Mouse (Mus musculus): ENCODE data around the gene Hist1h3h. TPM values are rescaled to one million over a fixed set of nuclear protein-coding genes. Genes with fewer than 3 reads are reported as not detected.
"Not testable (repeated sequence)": the region's sequence is repeated elsewhere in the genome, so short reads cannot be mapped to it uniquely, and the experiment has no call there.

Hist1h3h gene
- polyA plus RNA-seq (2014; fragmentation: Nextera tagmentation; extraction: Ambion mirVana), result 7.7 and 18.4 TPM in 2 replicates

DNA sequence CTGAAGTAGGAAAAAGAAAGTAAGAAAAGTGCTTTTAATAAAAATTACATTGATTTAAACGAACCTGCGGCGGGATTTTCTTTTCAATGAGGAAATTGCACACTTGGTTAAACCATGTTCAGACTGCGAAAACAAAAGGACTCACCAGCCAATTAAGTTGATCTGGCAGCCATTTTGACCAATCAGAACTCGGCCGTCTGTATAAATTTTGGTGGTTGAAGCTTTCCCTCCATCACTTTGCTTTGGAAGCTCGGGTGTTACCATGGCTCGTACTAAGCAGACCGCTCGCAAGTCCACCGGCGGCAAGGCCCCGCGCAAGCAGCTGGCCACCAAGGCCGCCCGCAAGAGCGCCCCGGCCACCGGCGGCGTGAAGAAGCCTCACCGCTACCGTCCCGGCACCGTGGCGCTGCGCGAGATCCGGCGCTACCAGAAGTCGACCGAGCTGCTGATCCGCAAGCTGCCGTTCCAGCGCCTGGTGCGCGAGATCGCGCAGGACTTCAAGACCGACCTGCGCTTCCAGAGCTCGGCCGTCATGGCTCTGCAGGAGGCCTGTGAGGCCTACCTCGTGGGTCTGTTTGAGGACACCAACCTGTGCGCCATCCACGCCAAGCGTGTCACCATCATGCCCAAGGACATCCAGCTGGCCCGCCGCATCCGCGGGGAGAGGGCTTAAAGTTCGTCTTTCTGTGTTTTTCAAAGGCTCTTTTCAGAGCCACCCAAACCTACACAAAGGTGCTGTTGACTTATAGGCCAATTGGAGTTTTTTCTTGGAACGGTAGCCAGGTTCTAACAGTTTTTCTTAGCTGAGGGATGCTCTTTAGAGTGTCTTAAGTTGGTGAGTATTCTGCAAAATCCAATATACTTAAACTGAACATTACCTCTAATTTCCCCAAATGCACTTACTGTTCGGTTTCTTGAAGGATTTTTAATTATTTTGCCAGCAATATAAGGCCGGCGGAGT, at the start of gene Hist1h3h:
Gene Hist1h3h (plus strand): TSS at position 263 of the 961 bp plus-strand sequence.
- H3K27me3 ChIP-seq (replicated peaks; ENCODE audit: control insufficient read depth, insufficient read depth, low read length); H3K36me3 ChIP-seq (ENCODE audit: control insufficient read depth, insufficient read depth, low read length); H3K9me3 ChIP-seq (ENCODE audit: control insufficient read depth, low read length): not testable (repeated sequence)
- Histone ChIP-seq H3K27ac (ENCODE audit: low read depth) (peak within 1 kb of the TSS; percentile 98), H3K4me1 (replicated peaks; ENCODE audit: control insufficient read depth, insufficient read depth, low read length) (peaks cover 27% of the 10 kb centered on the region), H3K9ac (ENCODE audit: low read length) (peak within 1 kb of the TSS; percentile 91), H3K4me2 (ENCODE audit: low read length) (peak within 1 kb of the TSS; percentile 82), H3K4me3 (ENCODE audit: low read depth, low read length) (peak within 1 kb of the TSS; percentile 50)
- WGBS, result 1% methylated on average over 28 of the region's 56 CpGs
- ATAC-seq (replicated peaks; ENCODE audit: low FRiP score, low TSS enrichment, low read depth), result peak; percentile 38
- DNase-seq (ENCODE audit: low spot score), result peak; percentile 94

DNA sequence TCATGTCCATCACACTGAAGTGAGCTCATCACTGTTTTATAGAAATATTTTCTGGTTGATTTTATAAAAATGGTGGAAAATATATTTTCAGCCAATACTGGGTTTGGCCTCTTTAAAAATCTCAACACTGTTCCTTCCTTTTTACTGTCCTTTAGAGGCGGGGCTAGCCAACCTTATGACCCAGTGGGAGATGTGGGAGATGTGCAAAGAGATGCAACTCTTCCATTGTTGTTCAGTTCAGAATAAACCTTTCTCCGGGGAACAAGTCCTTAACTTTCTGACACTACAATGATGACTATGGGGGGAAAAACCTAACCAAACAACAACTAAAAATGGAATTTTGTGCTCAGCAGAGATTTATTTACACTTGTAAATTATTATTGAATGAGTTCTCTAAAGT, 40.2 kb upstream of the Hist1h3h start, which contains the start of gene Olfr1360:
Gene Olfr1360 (minus strand): TSS at position 101 of the 400 bp plus-strand sequence.
- ATAC-seq (replicated peaks; ENCODE audit: low FRiP score, low TSS enrichment, low read depth), result no peak
- no peaks in the 10 kb centered on the region for H3K4me1 ChIP-seq (replicated peaks; ENCODE audit: control insufficient read depth, insufficient read depth, low read length)
- no peaks in the 10 kb centered on the region for H3K36me3 ChIP-seq (ENCODE audit: control insufficient read depth, insufficient read depth, low read length)

GRCm38 (mm10) chr13:21697811-21698210, 19.6 kb upstream of the Hist1h3h start, which contains the start of gene Olfr1359:
Gene Olfr1359 (plus strand): TSS chr13:21698111.
- Histone ChIP-seq H3K27me3 (replicated peaks; ENCODE audit: control insufficient read depth, insufficient read depth, low read length) (no peaks in the 10 kb centered on the region), H3K27ac (ENCODE audit: low read depth) (no peak within 1 kb of the TSS), H3K36me3 (ENCODE audit: control insufficient read depth, insufficient read depth, low read length) (no peaks in the 10 kb centered on the region), H3K4me1 (replicated peaks; ENCODE audit: control insufficient read depth, insufficient read depth, low read length) (no peaks in the 10 kb centered on the region), H3K4me3 (ENCODE audit: low read depth, low read length) (no peak within 1 kb of the TSS), H3K9me3 (ENCODE audit: control insufficient read depth, low read length) (no peaks in the 10 kb centered on the region), H3K9ac (ENCODE audit: low read length) (no peak within 1 kb of the TSS), H3K4me2 (ENCODE audit: low read length) (no peak within 1 kb of the TSS)
- no peak for ATAC-seq (replicated peaks; ENCODE audit: low FRiP score, low TSS enrichment, low read depth)
- no peak for DNase-seq (ENCODE audit: low spot score)

More for the DNA sequence above, 40.2 kb upstream of the Hist1h3h start, which contains the start of gene Olfr1360:
- Histone ChIP-seq H3K9ac (ENCODE audit: low read length) (no peak within 1 kb of the TSS), H3K4me2 (ENCODE audit: low read length) (no peak within 1 kb of the TSS), H3K27ac (ENCODE audit: low read depth) (no peak within 1 kb of the TSS), H3K4me3 (ENCODE audit: low read depth, low read length) (no peak within 1 kb of the TSS), H3K9me3 (ENCODE audit: control insufficient read depth, low read length) (no peaks in the 10 kb centered on the region), H3K27me3 (replicated peaks; ENCODE audit: control insufficient read depth, insufficient read depth, low read length) (no peaks in the 10 kb centered on the region)
- 81% methylated on average over 2 of the region's 2 CpGs for WGBS
- DNase-seq (ENCODE audit: low spot score), result no peak

- Histone ChIP-seq H3K27ac (ENCODE audit: low read depth) (no peak overlapping the region), H3K4me2 (ENCODE audit: low read length) (no peak overlapping the region), H3K9me3 (ENCODE audit: control insufficient read depth, low read length) (no peaks in the 10 kb centered on the region), H3K4me3 (ENCODE audit: low read depth, low read length) (no peak overlapping the region), H3K4me1 (replicated peaks; ENCODE audit: control insufficient read depth, insufficient read depth, low read length) (no peaks in the 10 kb centered on the region), H3K36me3 (ENCODE audit: control insufficient read depth, insufficient read depth, low read length) (no peaks in the 10 kb centered on the region), H3K27me3 (replicated peaks; ENCODE audit: control insufficient read depth, insufficient read depth, low read length) (no peaks in the 10 kb centered on the region), H3K9ac (ENCODE audit: low read length) (no peak overlapping the region)
- 71% methylated on average over 4 of the region's 4 CpGs for WGBS
- DNase-seq (ENCODE audit: low spot score) (no peak), ATAC-seq (replicated peaks; ENCODE audit: low FRiP score, low TSS enrichment, low read depth) (no peak)
Measured at GRCm38 (mm10) chr13:21706669-21707068, 10.8 kb upstream of the Hist1h3h start.

DNA sequence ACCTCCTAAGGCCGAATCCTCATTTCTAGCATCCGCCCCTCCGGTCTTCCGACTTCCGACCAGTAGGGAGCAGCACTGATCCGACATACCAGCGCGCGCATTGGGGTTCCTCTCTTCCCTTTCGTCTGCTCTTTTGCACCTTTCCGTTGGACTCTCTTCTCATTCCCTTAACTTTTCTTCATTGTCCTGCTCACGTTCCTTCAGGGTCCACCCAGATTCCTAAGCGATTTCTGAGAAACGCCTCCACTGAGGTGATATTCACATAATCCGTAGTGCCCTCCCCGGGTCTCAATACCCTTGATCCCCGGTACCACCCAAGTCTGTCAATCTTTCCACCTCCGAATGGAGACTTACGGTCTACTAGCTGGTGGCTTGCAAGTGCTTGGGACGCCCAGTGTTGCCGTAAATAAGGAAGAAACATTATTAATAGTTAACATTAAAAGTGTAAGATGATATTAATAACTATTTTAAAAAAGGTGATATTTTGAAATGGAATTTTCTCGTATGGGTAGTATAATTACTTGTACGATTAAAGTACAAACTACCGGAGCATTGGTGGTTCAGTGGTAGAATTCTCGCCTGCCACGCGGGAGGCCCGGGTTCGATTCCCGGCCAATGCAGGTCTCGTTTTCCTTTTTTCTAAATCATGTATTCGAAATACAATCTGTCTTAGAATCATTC, 7.3 kb upstream of the Hist1h3h start:
- WGBS, result under 1% methylated on average over 32 of the region's 32 CpGs
- no peaks in the 10 kb centered on the region for H3K27me3 ChIP-seq (replicated peaks; ENCODE audit: control insufficient read depth, insufficient read depth, low read length)
- peak; percentile 95 for DNase-seq (ENCODE audit: low spot score)

GRCm38 (mm10) chr13:21710821-21711525, 6.5 kb upstream of the Hist1h3h start:
- no peak overlapping the region for H3K27ac ChIP-seq (ENCODE audit: low read depth)

More for the DNA sequence above, 7.3 kb upstream of the Hist1h3h start:
- Histone ChIP-seq H3K9ac (ENCODE audit: low read length) (peak overlapping the region; percentile 66), H3K27ac (ENCODE audit: low read depth) (peak overlapping the region; percentile 67; the same call in 1 of the 2 replicates), H3K4me1 (replicated peaks; ENCODE audit: control insufficient read depth, insufficient read depth, low read length) (peaks cover 2% of the 10 kb centered on the region), H3K4me3 (ENCODE audit: low read depth, low read length) (peak overlapping the region; percentile 76), H3K36me3 (ENCODE audit: control insufficient read depth, insufficient read depth, low read length) (no peaks in the 10 kb centered on the region), H3K9me3 (ENCODE audit: control insufficient read depth, low read length) (no peaks in the 10 kb centered on the region), H3K4me2 (ENCODE audit: low read length) (peak overlapping the region; percentile 52)
- peak; percentile 86 for ATAC-seq (replicated peaks; ENCODE audit: low FRiP score, low TSS enrichment, low read depth)

DNA sequence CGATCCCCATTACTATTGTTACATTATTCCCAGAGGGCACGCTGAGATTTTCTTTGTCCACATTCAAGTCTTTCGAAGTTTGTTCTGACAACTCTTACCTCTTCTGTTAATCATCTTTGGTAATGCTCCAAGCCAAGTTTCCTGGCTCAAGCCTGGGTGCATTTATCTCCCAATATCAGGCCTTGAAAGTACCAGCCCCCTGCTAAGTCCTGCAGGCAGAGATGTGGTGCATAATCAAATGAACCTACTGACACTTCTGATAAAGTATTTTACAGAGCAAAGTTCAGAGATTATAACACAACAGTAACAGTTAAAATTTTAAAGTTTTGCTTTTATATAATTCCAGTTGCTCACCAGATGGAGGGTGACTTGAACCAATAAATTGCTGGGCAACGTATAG, 5.8 kb upstream of the Hist1h3h start:
- Histone ChIP-seq H3K36me3 (ENCODE audit: control insufficient read depth, insufficient read depth, low read length) (no peaks in the 10 kb centered on the region), H3K4me2 (ENCODE audit: low read length) (peak overlapping the region; percentile 52), H3K9me3 (ENCODE audit: control insufficient read depth, low read length) (no peaks in the 10 kb centered on the region), H3K27ac (ENCODE audit: low read depth) (no peak overlapping the region), H3K27me3 (replicated peaks; ENCODE audit: control insufficient read depth, insufficient read depth, low read length) (no peaks in the 10 kb centered on the region), H3K4me3 (ENCODE audit: low read depth, low read length) (peak overlapping the region; percentile 76), H3K4me1 (replicated peaks; ENCODE audit: control insufficient read depth, insufficient read depth, low read length) (peaks cover 5% of the 10 kb centered on the region), H3K9ac (ENCODE audit: low read length) (no peak overlapping the region)
- 27% methylated on average over 4 of the region's 4 CpGs for WGBS
- no peak for ATAC-seq (replicated peaks; ENCODE audit: low FRiP score, low TSS enrichment, low read depth)
- DNase-seq (ENCODE audit: low spot score), result no peak

More at GRCm38 (mm10) chr13:21710821-21711525, 6.5 kb upstream of the Hist1h3h start:
- Histone ChIP-seq H3K4me1 (replicated peaks; ENCODE audit: control insufficient read depth, insufficient read depth, low read length) (peaks cover 5% of the 10 kb centered on the region), H3K4me2 (ENCODE audit: low read length) (peak overlapping the region; percentile 52), H3K9me3 (ENCODE audit: control insufficient read depth, low read length) (no peaks in the 10 kb centered on the region), H3K36me3 (ENCODE audit: control insufficient read depth, insufficient read depth, low read length) (no peaks in the 10 kb centered on the region), H3K9ac (ENCODE audit: low read length) (peak overlapping the region; percentile 22), H3K27me3 (replicated peaks; ENCODE audit: control insufficient read depth, insufficient read depth, low read length) (no peaks in the 10 kb centered on the region), H3K4me3 (ENCODE audit: low read depth, low read length) (peak overlapping the region; percentile 76)
- ATAC-seq (replicated peaks; ENCODE audit: low FRiP score, low TSS enrichment, low read depth) (peak; percentile 88), DNase-seq (ENCODE audit: low spot score) (peak; percentile 91)
- 3% methylated on average over 22 of the region's 22 CpGs for WGBS

- Histone ChIP-seq H3K9me3 (ENCODE audit: control insufficient read depth, low read length) (no peaks in the 10 kb centered on the region), H3K4me2 (ENCODE audit: low read length) (peak overlapping the region; percentile 91), H3K4me1 (replicated peaks; ENCODE audit: control insufficient read depth, insufficient read depth, low read length) (peaks cover 16% of the 10 kb centered on the region), H3K4me3 (ENCODE audit: low read depth, low read length) (peak overlapping the region; percentile 50), H3K9ac (ENCODE audit: low read length) (peak overlapping the region; percentile 73), H3K27me3 (replicated peaks; ENCODE audit: control insufficient read depth, insufficient read depth, low read length) (no peaks in the 10 kb centered on the region), H3K36me3 (ENCODE audit: control insufficient read depth, insufficient read depth, low read length) (no peaks in the 10 kb centered on the region), H3K27ac (ENCODE audit: low read depth) (peak overlapping the region; percentile 98)
- WGBS, result under 1% methylated on average over 7 of the region's 7 CpGs
- ATAC-seq (replicated peaks; ENCODE audit: low FRiP score, low TSS enrichment, low read depth) (0 out of 2 replicates have a peak, but pooled peaks have one; percentile 7), DNase-seq (ENCODE audit: low spot score) (peak; percentile 68)
Measured at GRCm38 (mm10) chr13:21714725-21715124, 2.7 kb upstream of the Hist1h3h start.
